Mouse (Mus musculus) kidney, adult 9 months (tissue): ENCODE results near the gene Ino80d.

Source experiments
- DNase-seq: peaks from one replicate; pipeline ENCODE4 v3.0.0; 2022

Gene Ino80d

GRCm38 (mm10) chr1:63114136-63114781 is at the start of gene Ino80d:
Gene Ino80d (minus strand): TSS chr1:63114667.
- DNase-seq: peak; percentile 90

DNA sequence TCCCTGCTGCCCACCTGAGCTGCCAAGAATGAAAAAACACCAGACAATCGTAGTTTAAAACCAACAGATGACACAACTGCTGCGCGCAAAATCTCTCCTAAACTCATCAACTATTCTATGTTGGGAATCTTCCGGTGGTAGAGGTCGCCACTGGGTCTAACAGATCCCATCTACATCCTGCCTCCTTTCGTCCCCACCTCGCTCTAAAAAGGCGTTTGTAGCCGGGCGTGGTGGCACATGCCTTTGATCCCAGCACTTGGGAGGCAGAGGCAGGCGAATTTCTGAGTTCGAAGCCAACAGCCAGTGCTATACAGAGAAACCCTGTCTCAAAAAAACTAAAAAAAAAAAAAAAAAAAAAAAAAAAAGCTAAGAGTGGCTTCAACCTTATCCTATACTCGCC is 25.8 kb upstream of the Ino80d start:
- DNase-seq: no peak

DNA sequence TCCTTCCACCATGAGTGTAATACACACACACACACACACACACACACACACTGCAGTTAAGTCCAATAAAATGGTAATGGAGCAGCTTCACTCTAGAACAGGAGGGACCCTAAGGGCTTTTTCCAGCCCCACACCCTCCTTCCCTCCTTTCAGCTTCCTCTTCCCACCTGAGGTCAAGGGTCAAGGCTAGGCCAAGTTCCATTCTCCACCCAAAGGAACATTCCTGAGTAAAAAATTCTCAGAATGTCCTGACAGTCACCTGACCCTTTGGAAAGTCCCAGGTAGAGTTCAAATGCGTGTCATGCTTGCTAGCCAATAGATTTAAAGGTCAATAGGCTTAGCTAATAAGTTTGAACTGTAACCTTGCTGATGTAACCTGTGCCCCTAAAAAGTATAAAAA is 24.1 kb upstream of the Ino80d start:
- peak; percentile 54 for DNase-seq

GRCm38 (mm10) chr1:63137971-63138370 is 23.5 kb upstream of the Ino80d start:
- DNase-seq: no peak

DNA sequence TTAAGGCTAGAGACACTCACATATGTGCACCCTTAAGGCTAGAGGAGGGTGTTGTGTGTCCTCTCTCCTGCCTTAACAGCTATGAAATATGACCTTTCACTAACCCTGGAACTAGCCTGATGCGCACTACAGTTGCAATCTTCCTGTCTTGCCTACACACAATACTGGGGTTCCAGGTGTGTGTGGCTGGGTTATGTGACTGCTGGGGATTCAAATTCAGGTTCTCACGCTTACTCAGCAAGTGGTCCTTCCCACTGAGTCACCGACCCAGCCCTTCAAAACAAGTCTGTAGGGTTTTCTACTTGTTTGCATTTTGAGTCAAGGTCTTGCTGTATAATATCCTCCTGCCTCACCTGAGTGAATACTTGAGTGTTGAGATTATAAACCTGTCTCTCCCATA is 20.1 kb upstream of the Ino80d start:
- no peak for DNase-seq

- no peak for DNase-seq
Measured at GRCm38 (mm10) chr1:63131766-63132165, 17.3 kb upstream of the Ino80d start.

DNA sequence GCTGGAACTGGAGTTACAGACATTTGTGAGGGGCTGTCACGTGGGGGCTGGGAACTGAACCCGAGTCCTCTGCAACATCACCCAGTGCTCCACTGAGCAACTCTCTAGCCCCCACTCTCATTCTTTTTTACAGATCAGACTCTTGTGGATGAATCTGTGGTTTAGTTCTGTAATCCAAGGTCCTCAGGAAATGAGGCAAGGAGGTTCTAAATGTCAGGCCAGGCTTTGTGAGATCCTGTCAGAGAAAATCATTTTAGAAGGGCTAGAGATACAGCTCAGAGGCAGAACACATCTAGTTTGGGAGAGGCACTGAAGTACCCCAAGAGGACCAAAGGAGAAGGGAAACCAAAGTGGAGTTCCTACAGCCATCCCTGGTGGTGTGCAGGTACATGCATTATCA is 16.4 kb upstream of the Ino80d start:
- DNase-seq: no peak

DNA sequence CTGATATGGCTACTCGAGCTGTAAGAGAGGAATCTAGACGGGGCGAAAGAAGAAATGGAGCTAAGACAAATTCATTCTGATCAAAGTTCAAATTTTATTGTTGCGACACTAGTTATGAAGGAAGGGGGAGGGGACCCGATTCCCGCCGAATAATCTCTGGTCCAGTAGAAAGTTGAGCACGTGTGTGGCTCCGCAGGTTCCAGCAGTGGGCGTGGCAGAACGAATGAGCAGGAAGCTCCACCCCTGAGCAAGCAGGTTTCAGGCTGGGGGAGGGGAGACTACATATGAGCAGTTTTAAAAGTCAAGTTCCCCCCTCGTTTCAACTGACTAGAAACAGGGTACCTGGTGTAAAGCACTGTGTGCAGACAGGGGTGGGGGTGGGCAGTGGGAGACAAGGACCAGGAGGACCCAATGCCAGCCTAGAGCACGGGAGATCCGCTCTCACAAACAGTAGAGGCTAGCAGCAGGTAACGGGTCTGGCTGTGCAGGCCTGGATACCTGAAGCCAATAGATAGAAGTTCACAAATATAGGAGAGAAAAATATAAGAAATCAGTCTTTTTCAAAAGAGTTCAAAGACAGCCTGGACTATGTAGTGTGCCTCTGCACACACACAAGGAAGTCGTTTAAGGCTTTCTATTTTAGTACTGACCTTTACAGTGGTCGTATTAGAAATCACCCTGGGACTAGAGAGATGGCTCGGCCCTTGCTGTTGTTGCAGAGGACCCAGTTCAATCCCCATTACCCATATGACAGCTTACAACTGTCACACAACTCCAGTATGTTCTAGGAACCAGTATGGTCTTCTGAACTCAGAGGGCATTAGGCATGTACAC is 15.6 kb upstream of the Ino80d start:
- DNase-seq: peak; percentile 73

DNA sequence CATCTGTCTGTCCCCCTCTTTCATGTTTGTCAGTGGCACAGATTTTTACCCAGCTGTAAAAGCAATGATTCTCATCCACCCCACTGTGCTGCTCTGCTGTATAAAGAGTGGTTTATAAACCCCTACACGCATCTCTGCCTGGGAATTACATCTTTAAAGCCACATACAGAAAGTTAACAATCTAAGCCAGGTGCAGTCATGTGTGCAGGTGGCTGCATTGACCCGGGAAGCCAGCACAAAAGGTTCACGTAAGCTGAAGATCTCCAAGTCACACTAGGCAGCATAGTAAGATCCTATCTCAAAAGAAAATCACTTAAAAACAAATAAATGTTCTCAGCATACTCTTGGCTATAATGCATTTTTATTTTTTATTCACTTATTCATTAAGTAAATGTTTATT is 14.8 kb upstream of the Ino80d start:
- DNase-seq: peak; percentile 28

DNA sequence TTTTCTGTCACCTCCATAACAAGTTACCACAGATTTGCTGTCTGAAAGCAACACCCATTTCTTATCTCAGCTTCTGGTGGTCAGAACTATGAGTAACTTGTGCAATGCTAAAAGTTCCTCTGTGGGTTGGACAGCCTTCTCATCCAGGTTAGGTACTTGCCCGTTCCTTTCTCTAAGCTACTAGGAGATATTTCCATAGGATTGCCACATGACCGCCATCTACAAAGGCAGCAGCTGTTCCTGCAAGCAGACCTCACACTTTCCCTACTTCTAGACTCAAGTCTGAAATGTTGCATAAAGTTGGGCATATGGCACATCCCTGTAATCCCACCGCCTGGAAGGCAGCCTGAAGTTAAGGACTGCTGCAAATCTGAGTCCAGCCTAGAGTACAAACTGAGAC is 11.7 kb upstream of the Ino80d start:
- no peak for DNase-seq

GRCm38 (mm10) chr1:63123823-63124450 is 9.5 kb upstream of the Ino80d start:
- DNase-seq: peak; percentile 87

DNA sequence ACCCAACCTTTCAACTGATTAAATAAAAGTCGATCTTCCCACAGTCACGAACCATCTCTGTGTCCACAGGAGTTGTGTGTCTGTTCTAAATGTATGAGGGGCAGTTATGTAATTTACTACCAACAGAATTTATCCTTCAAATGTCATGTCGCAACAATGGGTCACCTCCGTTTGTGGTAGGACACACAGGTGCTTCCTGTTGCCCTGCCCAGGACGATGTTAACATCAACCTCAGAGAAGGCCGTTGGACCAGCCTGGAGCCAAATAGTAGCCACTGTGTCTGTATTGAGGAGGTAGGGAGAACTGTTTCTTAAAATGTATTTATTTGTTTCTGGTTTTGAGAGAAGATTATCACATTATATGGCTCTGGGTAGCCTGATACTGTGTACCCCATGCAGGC is 7.5 kb upstream of the Ino80d start:
- no peak for DNase-seq

GRCm38 (mm10) chr1:63120382-63120781 is 5.9 kb upstream of the Ino80d start:
- DNase-seq: no peak

DNA sequence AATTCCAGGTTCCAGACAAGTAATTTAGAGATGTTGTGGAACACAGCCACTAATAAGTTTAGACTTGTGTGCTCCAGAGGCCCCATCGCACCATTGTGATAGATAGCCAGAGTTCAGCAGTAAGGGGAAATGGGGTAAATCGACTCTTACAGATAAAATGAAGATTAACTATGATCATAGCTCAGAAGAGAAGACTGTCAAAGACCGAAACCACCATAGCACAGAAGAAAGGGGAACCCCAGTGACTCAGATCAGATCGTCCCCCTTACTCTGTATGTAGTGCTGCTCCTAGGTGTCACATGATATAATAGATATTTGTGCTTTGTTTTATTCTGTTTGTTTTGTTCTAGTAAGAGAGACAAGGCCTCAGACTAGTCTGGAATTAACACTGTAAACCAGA is 5.2 kb upstream of the Ino80d start:
- no peak for DNase-seq

DNA sequence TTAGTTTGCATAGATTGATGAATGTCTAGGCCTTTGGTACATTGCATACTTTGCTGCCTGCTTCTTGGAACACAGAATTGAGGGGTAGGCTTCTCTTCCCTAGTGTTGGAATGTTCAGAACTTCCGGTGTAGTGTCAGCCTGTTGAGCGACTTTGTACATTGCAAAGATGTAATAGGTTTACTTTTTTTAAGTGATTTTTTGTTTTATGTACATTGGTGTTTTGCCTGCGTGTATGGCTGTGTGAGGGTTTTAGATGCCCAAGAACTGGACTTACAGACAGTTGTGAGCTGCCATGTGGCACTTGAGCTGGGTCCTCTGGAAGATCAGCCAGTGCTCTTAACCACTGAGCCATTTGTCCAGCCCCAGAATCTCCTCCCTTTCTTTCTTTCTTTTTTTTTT is 1.1 kb upstream of the Ino80d start:
- DNase-seq: no peak

DNA sequence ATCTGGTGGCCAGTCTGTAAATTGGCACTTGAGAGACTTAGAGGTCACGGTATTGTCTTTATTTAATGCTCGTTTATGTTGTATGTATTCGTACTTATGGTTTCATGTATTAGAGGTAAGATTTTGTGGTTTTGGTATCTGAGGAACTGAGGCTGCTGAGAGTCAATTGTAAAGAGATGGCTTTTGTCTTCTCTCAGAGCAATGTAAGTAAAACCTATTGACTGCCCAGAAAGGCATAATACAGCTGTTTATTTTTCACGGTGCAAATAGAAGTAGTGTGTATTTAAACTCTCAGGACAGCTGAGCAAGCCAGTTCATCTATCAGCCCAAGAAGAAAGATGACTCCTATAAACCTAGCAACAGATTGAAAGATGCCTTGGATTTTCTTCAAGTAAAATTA is 629 bp upstream of the Ino80d start:
- no peak for DNase-seq

- DNase-seq: peak; percentile 55
Measured at GRCm38 (mm10) chr1:63113274-63114135, 962 bp downstream of the Ino80d start.

GRCm38 (mm10) chr1:63112865-63113261 is 1.6 kb downstream of the Ino80d start:
- peak; percentile 88 for DNase-seq

DNA sequence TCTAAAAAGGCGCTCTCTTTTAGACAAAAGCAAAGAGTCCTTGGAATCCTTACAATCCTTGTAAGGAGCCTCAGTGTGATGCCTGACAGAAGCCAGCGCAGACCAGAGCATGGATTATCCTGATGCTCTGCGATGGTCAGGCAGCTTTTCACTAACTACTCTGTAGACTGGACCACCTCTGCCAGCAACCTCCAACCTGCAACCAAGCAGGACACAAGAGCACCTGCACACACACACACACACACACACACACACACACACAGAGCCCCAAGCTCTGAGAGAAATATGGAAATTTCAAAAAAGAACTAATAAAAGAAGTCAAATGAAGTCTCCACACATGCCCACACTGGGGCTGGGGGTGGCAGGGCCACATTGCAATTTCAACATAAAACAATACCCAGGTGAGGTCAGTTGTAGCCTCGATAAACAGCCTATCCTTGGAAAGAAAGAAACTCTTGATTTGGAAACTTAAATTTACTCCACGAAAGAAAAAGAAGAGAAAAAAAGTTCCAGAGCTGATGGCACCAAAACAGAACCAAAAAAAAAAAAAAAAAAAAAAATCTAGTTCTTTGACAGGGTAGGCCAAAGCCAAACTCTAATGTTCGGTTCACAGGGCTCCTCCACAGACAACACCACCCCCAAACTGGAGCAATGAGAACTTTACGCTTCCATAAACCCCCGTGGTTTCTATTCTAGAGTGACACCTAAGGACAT is 2.2 kb downstream of the Ino80d start:
- no peak for DNase-seq

DNA sequence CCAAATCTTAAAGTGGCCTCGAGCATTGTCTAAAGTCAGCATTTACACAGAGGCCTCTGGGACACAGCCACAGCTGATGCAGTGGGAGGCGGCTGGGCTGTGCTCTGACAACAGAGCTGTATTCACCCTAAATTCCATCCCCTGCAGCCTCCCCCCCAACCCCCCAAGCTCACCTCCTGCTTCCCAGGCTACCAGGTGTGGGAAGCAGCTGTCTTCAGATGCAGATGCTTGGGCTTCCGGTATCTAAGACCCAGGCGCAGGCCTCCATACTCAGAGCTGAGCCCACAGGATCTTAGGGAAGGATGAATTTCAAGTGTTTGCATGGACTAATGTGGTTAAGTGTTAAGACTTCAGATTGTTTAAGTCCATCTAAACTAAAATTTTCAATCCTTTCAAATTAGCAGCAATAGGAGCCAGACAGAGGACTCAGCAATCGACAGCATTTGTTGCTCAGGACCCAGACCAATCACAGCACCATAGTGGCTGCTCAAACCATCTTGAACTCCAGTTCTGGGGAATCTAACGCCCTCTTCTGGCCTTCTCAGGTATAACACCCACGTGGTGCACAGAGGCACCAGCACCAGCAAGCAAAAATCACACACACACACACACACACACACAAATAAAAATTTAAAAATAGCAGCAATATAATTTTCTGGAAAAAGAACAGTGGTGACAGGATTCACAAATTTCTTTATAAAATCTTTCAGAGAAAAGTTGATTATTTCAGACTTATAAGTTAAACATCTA is 3.8 kb downstream of the Ino80d start:
- peak; percentile 37 for DNase-seq

DNA sequence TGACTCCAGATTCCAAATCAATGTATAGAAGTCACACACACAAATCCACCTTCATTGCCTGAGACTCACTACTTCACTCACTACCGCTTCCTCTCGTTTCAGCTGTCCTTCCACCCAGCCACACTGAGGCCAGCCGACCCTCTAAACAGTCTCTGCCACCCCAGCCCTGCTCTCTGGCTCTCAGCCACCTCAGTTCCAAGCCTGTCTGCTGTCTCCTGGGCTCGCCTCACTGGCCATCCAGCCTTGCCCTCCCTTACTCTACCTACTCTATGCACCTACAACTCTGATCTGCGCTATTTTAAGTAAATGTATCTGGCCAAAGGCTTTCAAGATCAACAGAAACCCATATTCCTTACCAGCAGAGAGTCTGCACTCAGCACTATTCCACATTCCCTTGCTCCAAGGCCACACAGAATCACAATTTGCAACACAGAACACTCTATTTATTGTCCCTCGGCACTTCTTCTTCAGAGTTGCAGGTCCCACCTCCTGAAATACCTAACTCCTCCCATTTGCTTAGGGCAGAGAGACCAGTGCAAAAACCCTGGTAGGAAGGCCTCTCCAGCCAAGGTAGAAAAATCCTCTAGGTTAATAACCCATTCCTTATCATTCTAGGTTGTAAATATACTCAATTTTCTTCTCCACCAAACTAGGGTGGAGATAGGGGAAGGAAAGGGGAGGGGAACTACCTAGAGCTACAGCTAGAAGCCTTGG is 6.7 kb downstream of the Ino80d start:
- no peak for DNase-seq
